Mouse (Mus musculus): ENCODE measurements around the gene Cdk18. TPM values are rescaled to one million over a fixed set of nuclear protein-coding genes. Genes with fewer than 3 reads are reported as not detected.
A peak's percentile ranks its signal among the peaks of the same experiment; 100 is the strongest.

The Cdk18 gene
- total and polyA plus RNA-seq, 2 experiments from 2014 or later, result 2.0 to 4.0 TPM

DNA sequence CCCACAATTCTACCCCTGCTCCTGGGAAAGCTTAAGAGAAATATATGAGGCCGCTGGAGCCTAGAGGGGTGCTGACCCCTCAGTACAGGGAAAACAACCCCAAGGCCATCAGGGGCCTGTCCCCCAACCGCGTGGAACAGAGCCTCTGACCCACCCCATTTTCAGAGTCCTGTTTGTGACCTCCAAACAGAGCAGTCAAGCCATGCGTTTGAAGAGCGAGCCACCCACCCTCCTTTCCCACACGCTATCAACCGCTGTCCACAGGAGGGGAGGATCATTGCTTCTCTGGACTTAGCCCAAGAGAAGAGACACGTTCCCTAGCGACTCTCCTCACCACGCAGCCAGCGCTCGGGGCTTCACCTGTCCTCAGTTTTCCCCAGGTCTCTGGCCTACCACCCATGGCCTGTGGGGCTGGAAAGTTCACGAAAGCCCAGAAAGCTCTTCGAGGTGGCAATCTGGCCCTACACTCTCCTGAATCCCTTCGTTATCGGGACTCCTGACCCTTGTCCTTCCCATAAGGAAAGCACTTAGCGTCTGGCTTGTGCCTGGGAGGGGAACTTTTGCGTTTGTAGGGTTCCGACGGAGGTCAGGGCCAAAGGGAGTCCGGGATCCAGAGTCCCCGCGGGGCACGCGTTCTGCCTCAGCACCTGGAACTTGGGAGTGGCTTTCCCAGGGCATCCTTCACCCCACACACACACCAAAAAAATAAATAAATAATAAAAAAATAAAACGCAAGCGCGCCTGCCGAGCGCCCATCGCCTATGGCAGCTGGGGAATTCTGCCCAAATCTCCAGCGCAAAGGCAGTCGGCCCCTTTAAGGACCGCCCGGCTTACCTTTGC is 688 bp downstream of the Cdk18 start:
- TF ChIP-seq EP300 (IDR thresholded peaks at IDR 0.05; ENCODE audit: low read depth) (no peak), CTCF (IDR thresholded peaks at IDR 0.05; ENCODE audit: low read depth) (no peak)
- no peak for ATAC-seq (ENCODE audit: insufficient read depth, low read depth)
- no peak overlapping the region for H3K27ac ChIP-seq (ENCODE audit: low read depth)

GRCm38 (mm10) chr1:132137935-132138575 is 1.4 kb downstream of the Cdk18 start:
- Histone ChIP-seq H3K4me1 (ENCODE audit: control insufficient read depth, insufficient read depth) (peaks cover 14% of the 10 kb centered on the region), H3K4me2 (ENCODE audit: low read depth, low read length) (peak overlapping the region; percentile 100), H3K27ac (ENCODE audit: low read depth) (no peak overlapping the region), H3K36me3 (replicated peaks; ENCODE audit: control insufficient read depth, insufficient read depth, low read length) (no peaks in the 10 kb centered on the region), H3K9ac (replicated peaks; ENCODE audit: low read depth, low read length) (no peak overlapping the region), H3K9me3 (replicated peaks; ENCODE audit: control insufficient read depth, low read length) (no peaks in the 10 kb centered on the region), H3K4me3 (ENCODE audit: low read depth, low read length) (0 out of 2 replicates have a peak overlapping the region, but pooled peaks have one; percentile 71), H3K27me3 (ENCODE audit: control insufficient read depth, insufficient read depth, low read length) (no peaks in the 10 kb centered on the region)
- DNase-seq (ENCODE audit: low spot score) (no peak), ATAC-seq (ENCODE audit: insufficient read depth, low read depth) (no peak)
- WGBS, result 68% methylated on average over 9 of the region's 9 CpGs
- no peak for TF ChIP-seq CTCF (IDR thresholded peaks at IDR 0.05; ENCODE audit: low read depth)
- TF ChIP-seq EP300 (IDR thresholded peaks at IDR 0.05; ENCODE audit: low read depth), result no peak

More for the DNA sequence above, 688 bp downstream of the Cdk18 start:
- 9% methylated on average over 35 of the region's 35 CpGs for WGBS
- no peak for DNase-seq (ENCODE audit: low spot score)
- Histone ChIP-seq H3K36me3 (replicated peaks; ENCODE audit: control insufficient read depth, insufficient read depth, low read length) (no peaks in the 10 kb centered on the region), H3K4me2 (ENCODE audit: low read depth, low read length) (peak overlapping the region; percentile 100), H3K4me1 (ENCODE audit: control insufficient read depth, insufficient read depth) (peaks cover 8% of the 10 kb centered on the region; the same call in 1 of the 2 replicates), H3K27me3 (ENCODE audit: control insufficient read depth, insufficient read depth, low read length) (no peaks in the 10 kb centered on the region), H3K4me3 (ENCODE audit: low read depth, low read length) (peak overlapping the region; percentile 71), H3K9ac (replicated peaks; ENCODE audit: low read depth, low read length) (peak overlapping the region; percentile 74), H3K9me3 (replicated peaks; ENCODE audit: control insufficient read depth, low read length) (no peaks in the 10 kb centered on the region)

- no peak overlapping the region for H3K4me2 ChIP-seq (ENCODE audit: low read depth, low read length)
- peaks cover 18% of the 10 kb centered on the region for H3K4me1 ChIP-seq (ENCODE audit: control insufficient read depth, insufficient read depth)
- no peak overlapping the region for H3K27ac ChIP-seq (ENCODE audit: low read depth)
These were observed 2.6 kb downstream of the Cdk18 start for GRCm38 (mm10) chr1:132136847-132137246.

GRCm38 (mm10) chr1:132135631-132136030 is 3.9 kb downstream of the Cdk18 start:
- peaks cover 18% of the 10 kb centered on the region for H3K4me1 ChIP-seq (ENCODE audit: control insufficient read depth, insufficient read depth)
- no peak overlapping the region for H3K27ac ChIP-seq (ENCODE audit: low read depth)
- 83% methylated on average over 7 of the region's 7 CpGs for WGBS
- TF ChIP-seq EP300 (IDR thresholded peaks at IDR 0.05; ENCODE audit: low read depth) (no peak), CTCF (IDR thresholded peaks at IDR 0.05; ENCODE audit: low read depth) (no peak)
- H3K9me3 ChIP-seq (replicated peaks; ENCODE audit: control insufficient read depth, low read length), result no peaks in the 10 kb centered on the region
- H3K4me3 ChIP-seq (ENCODE audit: low read depth, low read length), result no peak overlapping the region
- no peak for DNase-seq (ENCODE audit: low spot score)
- no peak for ATAC-seq (ENCODE audit: insufficient read depth, low read depth)
- H3K4me2 ChIP-seq (ENCODE audit: low read depth, low read length), result no peak overlapping the region
- H3K27me3 ChIP-seq (ENCODE audit: control insufficient read depth, insufficient read depth, low read length), result no peaks in the 10 kb centered on the region
- H3K9ac ChIP-seq (replicated peaks; ENCODE audit: low read depth, low read length), result no peak overlapping the region
- no peaks in the 10 kb centered on the region for H3K36me3 ChIP-seq (replicated peaks; ENCODE audit: control insufficient read depth, insufficient read depth, low read length)

More at GRCm38 (mm10) chr1:132136847-132137246, 2.6 kb downstream of the Cdk18 start:
- Histone ChIP-seq H3K9ac (replicated peaks; ENCODE audit: low read depth, low read length) (no peak overlapping the region), H3K27me3 (ENCODE audit: control insufficient read depth, insufficient read depth, low read length) (no peaks in the 10 kb centered on the region), H3K4me3 (ENCODE audit: low read depth, low read length) (no peak overlapping the region), H3K36me3 (replicated peaks; ENCODE audit: control insufficient read depth, insufficient read depth, low read length) (no peaks in the 10 kb centered on the region), H3K9me3 (replicated peaks; ENCODE audit: control insufficient read depth, low read length) (no peaks in the 10 kb centered on the region)
- 90% methylated on average over 3 of the region's 3 CpGs for WGBS
- TF ChIP-seq EP300 (IDR thresholded peaks at IDR 0.05; ENCODE audit: low read depth) (no peak), CTCF (IDR thresholded peaks at IDR 0.05; ENCODE audit: low read depth) (no peak)
- ATAC-seq (ENCODE audit: insufficient read depth, low read depth) (no peak), DNase-seq (ENCODE audit: low spot score) (no peak)

DNA sequence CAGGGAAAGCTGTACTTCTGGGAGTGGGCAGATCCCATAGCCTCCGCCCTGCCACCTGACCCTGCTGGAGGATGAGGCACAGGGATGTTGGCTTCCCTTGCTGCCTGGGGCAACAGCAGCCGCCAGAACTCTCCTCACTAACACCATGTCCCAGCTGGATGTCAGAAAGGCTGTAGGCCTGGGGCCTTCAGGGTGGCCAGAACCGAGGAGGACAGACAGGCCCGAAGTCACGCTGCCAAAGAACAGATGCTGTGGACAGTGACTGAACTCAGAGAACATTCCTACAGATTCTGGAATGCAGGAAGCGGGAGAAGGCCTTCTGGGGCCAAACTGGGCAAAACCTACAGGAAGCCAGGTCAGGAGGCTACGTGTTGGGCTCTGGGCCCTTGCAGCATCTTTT is 11.2 kb downstream of the Cdk18 start:
- WGBS, result 61% methylated on average over 7 of the region's 7 CpGs
- no peak overlapping the region for H3K9ac ChIP-seq (replicated peaks; ENCODE audit: low read depth, low read length)
- no peak overlapping the region for H3K4me2 ChIP-seq (ENCODE audit: low read depth, low read length)
- no peaks in the 10 kb centered on the region for H3K36me3 ChIP-seq (replicated peaks; ENCODE audit: control insufficient read depth, insufficient read depth, low read length)
- no peaks in the 10 kb centered on the region for H3K9me3 ChIP-seq (replicated peaks; ENCODE audit: control insufficient read depth, low read length)
- no peak for TF ChIP-seq EP300 (IDR thresholded peaks at IDR 0.05; ENCODE audit: low read depth)
- TF ChIP-seq CTCF (IDR thresholded peaks at IDR 0.05; ENCODE audit: low read depth), result no peak
- ATAC-seq (ENCODE audit: insufficient read depth, low read depth) (peak; percentile 18; the same call in 1 of the 2 replicates), DNase-seq (ENCODE audit: low spot score) (no peak)
- peak overlapping the region; percentile 30; the same call in 1 of the 2 replicates for H3K27ac ChIP-seq (ENCODE audit: low read depth)
- no peak overlapping the region for H3K4me3 ChIP-seq (ENCODE audit: low read depth, low read length)
- no peaks in the 10 kb centered on the region for H3K27me3 ChIP-seq (ENCODE audit: control insufficient read depth, insufficient read depth, low read length)
- peaks cover 6% of the 10 kb centered on the region for H3K4me1 ChIP-seq (ENCODE audit: control insufficient read depth, insufficient read depth)

Measured in heart, postnatal 0 days (tissue).